Mouse (Mus musculus) adrenal gland, postnatal 36 days (tissue): ENCODE data around the gene Cd38. TPM values are rescaled to one million over a fixed set of nuclear protein-coding genes. Genes with fewer than 3 reads are reported as not detected.

Experiments used
- DNase-seq, 2 experiments: peaks; one replicate each; pipeline ENCODE4 v3.0.0; 2021; ENCODE audit warnings: mixed read lengths in 1 of 2
- long read RNA-seq, 2 experiments: library from polyadenylated mRNA; stranded (forward); transcript quantifications; one replicate each; pipeline ENCODE4 v2.0.0; 2021; ENCODE audit warnings: borderline sequencing depth in 2 of 2
- total RNA-seq, 2 experiments: library from RNA; stranded (reverse); gene quantifications; 2 replicates each; pipeline ENCODE4 v1.2.3; 2021

The Cd38 gene
- 10 to 100 TPM; 12.9 to 18.4 TPM for total RNA-seq
- long read RNA-seq, experiment 1, transcript Cd38-201 (8 exons, 3,270 nt), result major isoform, 11 of 14 reads
- long read RNA-seq, experiment 1, partial matches to known transcripts, result 2 of 14 reads
- long read RNA-seq, experiment 1, other reads (novel, unspliced or antisense), result 1 of 14 reads
- long read RNA-seq, experiment 2, transcript Cd38-201 (8 exons, 3,270 nt), result major isoform, 6 of 9 reads
- long read RNA-seq, experiment 2, partial matches to known transcripts, result 3 of 9 reads
- long read RNA-seq, experiment 2, other reads (novel, unspliced or antisense), result 0 of 9 reads

GRCm38 (mm10) chr5:43868253-43868652, at the start of gene Cd38:
Cd38 (plus strand) TSS chr5:43868553.
- DNase-seq, result no peak

DNA sequence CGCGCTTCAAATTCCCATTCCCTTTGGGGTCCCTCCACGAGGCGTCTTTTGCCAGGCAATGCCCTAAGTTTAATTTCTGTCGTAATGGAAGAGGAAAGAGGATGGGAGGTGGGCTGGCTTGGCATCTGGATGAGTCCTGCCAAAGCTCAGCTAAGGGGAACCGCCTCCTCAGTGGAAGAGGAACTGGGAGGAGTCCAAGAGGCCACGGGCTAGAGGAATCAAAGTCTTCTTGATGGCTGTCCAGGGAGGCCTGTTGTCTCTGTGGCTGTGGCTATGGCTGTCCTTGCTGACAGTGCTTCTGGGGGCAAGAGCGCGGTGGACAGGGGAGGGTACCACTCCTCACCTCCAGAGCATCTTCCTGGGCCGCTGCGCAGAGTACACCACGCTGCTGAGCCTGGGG, 49.7 kb upstream of the Cd38 start, which contains the start of gene Bst1:
TSS of gene Bst1 (plus strand) at position 191 of the 400 bp plus-strand sequence.
- no peak for DNase-seq

DNA sequence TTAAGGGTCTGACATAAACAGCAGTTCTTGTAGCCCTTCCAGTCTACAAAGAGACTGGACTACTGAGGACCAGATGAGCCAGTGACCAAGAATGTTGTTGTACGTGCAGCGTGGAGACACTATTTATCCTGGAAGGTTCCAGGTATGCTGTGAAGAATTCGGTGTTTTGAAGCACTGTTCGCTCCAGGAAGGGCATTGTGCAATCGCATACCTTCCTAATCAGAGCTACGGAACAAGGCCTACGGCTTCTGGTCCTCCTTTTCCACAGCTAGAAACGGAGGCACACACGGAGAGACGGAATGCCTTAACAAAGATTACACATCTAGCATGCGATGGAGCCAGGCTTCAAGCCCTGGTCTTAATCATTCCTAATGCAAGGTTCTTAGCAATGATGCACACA, 47.6 kb upstream of the Cd38 start:
- no peak for DNase-seq

DNA sequence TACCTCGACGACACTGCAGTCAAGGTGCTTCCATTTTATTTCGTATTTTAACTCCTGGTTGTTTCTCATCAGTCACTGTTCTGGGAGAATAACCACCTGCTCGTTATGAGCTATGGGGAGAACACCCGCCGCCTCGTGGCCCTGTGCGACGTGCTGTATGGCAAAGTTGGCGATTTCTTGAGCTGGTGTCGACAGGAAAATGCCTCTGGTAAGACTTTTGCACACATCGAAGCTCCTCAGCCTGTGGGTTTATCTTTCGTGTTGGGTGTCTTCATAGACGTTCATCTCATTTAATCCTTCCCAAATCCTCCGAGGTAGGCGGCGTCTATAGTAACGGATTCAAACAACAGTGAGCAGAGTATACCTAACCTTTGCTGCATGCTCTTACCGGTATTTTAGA, 46.8 kb upstream of the Cd38 start, which contains the start of gene Fbxl5:
TSS of gene Fbxl5 (minus strand) at position 101 of the 400 bp plus-strand sequence.
- no peak for DNase-seq

- no peak for DNase-seq
Observed at GRCm38 (mm10) chr5:43822199-43822598, 46.2 kb upstream of the Cd38 start.

DNA sequence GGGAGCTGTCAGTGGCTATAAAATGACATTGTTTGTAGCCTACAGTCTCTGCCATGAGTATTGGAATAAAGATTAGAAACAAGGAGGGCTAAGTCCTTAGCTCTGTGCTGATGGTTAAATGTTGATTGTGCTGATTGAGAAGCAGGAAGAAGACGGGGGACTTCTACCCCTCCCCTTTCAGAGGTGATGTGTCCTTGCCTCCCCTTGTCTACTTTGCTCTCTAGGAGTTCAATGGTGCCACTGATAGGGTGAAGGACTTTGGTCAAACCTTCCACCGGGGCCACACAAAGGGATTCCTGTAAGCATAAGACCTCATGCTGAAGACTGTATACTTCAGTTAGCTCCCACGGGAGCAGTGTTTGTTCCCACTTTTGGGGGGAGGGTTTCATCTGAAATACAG, 45.5 kb upstream of the Cd38 start:
- no peak for DNase-seq

DNA sequence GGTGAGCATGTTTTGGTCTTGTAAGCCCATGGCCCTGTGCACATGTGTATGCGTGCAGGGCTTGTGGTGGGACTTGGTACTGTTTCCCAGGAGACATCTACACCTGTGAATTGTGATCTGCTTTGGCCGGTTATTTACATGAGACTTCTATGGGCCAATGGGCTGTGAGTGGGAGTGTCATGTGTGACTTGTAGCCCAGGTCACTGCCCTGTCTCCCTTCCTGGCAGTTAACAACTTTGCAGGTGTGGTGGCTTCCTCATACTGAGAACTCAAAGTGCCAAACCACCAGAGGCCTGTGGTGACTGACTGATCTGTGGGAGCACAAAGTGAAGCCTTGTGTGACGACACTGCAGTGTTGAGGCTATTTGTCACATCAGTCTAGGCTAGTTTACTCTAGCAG, 43.8 kb upstream of the Cd38 start:
- no peak for DNase-seq

GRCm38 (mm10) chr5:43826883-43827282, 41.5 kb upstream of the Cd38 start:
- no peak for DNase-seq

GRCm38 (mm10) chr5:43827366-43827765, 41.0 kb upstream of the Cd38 start:
- no peak for DNase-seq

DNA sequence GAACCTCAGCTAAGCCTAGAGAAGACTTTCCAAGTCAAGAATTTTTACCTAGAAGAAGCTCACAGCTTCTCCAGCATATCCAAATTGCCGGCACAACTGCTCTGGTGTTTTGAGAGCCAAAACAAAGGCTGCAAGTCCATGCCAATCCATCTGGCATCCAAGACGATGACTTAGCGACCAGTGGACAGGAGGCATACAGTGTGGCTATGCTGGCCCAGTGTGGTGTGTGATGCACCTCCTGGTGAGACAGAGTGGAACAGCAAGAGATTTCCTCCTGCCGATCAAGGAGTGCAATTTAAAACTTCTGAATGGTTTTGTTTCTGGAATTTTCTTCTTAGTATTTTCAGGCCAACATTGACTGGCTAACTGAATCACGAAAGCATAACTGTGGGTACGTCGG, 31.8 kb upstream of the Cd38 start:
- no peak for DNase-seq

- peak; percentile 35 to 62 for DNase-seq
Observed at GRCm38 (mm10) chr5:43837372-43837771, 31.0 kb upstream of the Cd38 start.

DNA sequence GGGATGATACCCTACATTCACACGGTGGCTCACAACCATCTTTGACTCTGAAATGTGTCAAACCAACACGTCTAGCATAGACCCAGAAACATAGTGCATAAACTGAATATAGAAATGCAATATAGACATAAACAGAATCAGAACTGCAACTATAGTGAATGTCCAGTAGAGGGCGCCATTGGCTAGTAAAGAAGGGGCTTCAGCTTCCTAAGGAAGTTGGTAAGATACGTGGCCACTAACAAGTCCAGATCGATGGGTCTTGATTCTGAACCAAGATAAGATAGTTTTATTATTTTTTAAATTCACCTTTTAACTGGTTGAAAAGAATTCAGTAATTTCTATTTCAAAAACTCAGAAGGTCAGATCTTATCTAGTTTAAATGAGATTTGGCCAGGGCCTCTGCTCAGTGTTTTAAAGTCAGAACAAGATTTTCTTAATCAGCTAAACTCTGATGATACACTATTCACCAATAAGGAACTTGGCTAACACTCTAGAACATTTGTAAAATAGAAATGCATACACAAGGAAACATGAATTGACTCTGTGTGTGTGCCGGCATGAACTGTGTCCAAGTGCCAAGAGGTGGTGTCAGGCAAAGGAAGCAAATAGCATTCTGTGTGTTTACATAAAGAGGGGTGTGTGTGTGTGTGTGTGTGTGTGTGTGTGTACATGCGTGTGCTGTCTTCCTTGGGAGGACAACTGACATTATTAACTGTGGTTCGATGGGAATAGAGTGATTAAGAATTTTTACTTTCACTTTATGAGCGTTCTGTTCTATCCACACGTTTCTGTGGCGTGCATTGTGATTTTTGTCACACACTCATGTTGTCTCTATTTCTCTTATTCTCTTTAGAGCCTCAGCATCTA, 27.0 kb upstream of the Cd38 start:
- DNase-seq, result peak; percentile 38 to 61

DNA sequence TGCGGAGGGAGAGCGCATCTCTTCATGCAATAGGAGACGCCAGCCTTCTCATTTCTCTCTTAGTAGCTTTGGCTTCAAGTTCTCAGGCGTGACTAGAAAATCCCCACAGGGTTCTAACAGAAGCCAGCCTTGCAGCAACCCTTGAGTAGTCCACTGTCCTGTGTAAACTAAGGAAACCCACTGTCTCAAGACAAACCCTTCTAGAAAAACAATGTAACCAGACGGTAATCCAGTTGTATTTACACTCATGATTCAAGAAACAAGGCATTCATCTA, 26.4 kb upstream of the Cd38 start:
- DNase-seq, result no peak

DNA sequence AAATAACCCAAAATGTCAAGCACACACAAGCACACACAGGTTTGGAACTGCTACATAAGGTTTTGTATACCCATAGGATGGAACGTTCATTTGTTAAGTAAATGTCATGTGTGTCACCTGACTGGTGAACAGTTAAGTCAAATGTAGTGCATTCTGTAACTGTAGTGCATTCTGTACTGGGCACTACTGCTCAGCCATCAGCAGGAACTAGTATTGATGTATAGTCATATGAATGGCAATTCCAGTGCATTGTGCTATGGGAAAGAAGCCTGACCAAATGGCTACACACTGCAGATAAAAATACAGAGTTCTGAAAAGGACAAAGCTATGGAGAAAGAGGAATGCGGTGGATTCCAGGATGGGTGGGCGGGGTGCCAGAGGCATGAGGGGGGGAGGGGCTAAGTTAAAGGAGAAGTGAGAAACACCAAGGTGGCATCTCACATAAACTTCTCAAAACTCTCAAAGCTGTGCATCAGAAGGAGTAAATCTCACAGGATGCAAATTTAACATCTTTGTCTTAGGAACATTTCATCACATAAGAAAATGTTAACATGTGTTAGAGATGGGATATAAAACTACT, 25.7 kb upstream of the Cd38 start:
- DNase-seq, result no peak

- no peak for DNase-seq
Observed at GRCm38 (mm10) chr5:43845083-43845482, 23.3 kb upstream of the Cd38 start.

DNA sequence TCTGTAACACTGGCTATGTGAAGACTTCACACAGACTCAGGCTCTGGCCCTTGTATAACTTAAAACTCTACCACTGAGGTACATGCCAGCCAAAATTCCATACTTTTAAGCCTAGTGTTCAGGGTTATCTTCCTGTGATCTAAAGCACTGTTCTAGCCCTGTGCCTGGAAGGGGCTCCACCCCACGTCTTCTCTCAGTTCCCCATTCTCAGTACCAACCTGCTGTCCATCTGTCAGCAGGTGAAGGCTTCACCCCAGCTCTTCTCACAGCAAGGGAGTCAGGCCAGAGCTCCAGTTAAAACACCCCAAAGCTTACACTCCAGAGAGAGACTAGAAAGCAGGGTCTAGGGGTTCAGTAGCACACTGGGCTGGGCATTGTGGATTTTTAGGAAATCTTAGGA, 22.7 kb upstream of the Cd38 start:
- no peak for DNase-seq

DNA sequence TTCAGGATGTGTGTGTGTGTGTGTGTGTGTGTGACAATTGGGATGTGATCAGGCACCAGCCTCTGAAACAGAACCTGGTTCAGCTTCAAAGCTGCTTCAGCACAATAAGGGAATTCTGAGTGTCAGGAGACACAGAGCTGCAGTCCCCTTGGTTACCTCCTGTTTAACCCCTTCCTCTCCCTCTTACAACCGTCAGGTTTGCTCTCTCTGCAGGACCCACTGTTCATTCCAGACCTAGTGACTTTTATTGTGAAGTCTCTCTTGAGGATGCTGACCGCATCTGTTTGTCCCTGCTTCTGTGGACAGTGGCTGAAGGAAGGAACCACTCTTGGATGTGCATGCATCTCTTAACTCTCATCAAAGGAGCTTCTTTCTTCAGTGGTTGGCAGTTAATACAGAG, 22.1 kb upstream of the Cd38 start:
- no peak for DNase-seq

- DNase-seq, result no peak
Observed at GRCm38 (mm10) chr5:43847555-43847954, 20.8 kb upstream of the Cd38 start.

DNA sequence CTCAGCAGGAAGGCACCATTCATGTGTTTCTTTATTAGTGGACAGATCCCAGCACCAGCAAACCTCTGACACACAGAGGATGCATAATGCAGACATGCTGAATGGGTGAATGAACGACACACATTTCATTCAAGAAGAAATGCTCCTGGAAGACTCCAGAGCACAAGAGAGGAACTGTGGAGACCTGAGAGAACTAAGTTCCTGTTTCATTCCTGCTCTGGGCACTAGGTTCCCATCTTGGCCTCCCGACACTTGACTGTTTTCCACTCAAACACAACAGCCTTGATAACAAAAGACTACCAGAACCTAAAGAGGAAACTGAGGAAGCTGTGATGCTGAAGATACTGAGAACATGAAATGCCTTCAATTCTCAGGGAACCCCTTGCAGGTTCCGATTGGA, 20.1 kb upstream of the Cd38 start:
- DNase-seq, result no peak

DNA sequence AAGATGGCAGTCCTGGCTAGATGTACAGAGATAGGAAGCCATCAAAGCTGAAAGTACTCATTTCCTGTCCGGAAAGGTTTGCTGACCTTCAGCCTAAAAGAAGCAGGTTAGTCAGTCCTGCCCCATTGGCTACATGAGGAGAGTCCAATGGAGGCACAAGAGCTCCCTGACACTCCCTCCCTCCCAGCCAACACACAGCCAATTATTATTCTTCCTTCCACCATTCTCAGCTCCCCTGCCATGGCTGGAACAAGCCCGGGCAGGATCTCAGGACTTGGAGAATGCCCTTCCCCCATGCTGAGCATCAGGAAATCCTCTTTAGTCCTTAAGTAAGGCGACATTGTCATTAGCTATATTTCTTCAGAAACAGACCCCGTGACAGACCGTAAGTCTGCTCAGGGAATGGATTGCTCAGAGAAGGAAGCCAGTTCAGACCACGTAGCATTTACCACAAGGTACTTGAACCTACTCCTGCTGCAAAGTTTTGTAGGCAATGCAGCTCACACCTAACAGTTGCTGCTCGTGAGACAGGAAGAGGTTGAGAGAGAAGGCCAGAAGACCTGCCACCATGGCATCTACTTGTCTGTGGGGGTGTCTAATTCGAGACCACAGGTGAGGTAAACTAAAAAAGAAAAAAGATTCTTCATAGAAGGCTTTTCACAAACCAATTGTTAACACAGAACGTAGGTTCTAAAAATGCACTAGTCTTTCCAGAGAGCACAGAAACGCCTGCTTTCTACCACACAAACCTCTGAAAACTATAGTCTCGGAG, 15.1 kb upstream of the Cd38 start:
- no peak for DNase-seq

DNA sequence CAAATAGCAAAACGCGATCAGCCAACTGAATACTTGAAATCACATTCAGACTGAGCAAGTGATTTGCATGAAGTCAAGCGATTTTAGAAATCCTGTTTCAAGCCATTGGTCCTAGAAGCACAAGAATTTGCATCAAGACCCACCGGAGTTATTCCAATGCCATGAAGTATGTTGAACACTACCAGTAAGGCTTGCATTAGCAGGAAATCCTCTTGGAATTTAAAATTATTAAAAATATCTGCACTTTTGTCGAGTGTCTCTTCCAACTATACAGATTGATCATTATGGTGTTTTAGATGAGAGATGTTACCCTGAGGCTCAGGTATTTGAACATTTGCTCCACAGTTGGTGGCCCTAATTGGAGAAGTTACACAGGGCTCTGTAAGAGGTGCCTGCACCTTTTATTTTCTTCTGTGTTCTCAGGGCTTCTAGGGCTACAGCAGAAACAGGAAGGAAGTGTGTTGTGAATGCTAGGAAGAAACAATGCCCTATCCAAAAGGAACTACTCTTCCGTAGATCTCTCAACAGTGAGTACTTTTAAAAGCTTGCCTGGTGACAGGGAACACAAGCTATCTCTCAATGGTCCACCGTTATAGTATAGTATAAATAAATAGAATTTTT, 14.4 kb upstream of the Cd38 start:
- no peak for DNase-seq

GRCm38 (mm10) chr5:43855769-43856168, 12.6 kb upstream of the Cd38 start:
- DNase-seq, result peak in 1 of 2 experiments; percentile 16
